Mouse (Mus musculus): Measurements from ENCODE around the gene Atp6v0c.

DNA sequence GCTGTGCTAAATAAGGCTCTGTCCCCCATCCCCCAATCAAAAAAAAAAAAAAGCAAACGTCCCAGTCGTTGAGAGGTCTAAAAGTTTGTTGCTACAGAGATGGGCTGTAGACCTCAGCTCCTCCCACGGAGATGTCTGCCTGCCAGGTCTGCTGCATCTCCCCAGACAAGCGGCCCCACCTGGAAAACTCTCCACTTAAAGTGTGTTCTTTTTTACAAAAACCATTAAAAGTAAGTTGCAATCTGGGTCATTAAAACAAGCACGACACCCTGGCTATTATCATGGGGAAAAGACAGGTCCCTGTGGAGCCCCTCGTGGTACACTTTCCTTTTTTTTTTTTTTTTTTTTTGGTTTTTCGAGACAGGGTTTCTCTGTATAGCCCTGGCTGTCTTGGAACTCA, 18.1 kb downstream of the Atp6v0c start:
- TF ChIP-seq HCFC1 (IDR thresholded peaks at IDR 0.05; ENCODE audit: borderline replicate concordance, insufficient read depth, low read length) (no peak), ZC3H11A (IDR thresholded peaks at IDR 0.05; ENCODE audit: borderline replicate concordance, low read depth, low read length) (no peak), CHD2 (IDR thresholded peaks at IDR 0.05; ENCODE audit: low read depth, low read length) (no peak), ZNF384 (IDR thresholded peaks at IDR 0.05; ENCODE audit: low read depth, low read length) (peak; percentile 82)

Measured in ES-E14 (cell line).